Mouse (Mus musculus) CH12.LX (cell line): ENCODE measurements around the gene Necap2. TPM values are rescaled to one million over a fixed set of nuclear protein-coding genes. Genes with fewer than 3 reads are reported as not detected.

Source experiments
- DNase-seq: peaks from one replicate; pipeline ENCODE4 v3.0.0-alpha.2; 2013; ENCODE audit errors: extremely low read depth
- H3K27ac ChIP-seq: 2 replicates; pipeline ENCODE4 v1.5.1; 2012; ENCODE audit warnings: low read depth, mild to moderate bottlenecking, control low read depth, moderate library complexity; ENCODE audit not compliant: insufficient read depth
- H3K27me3 ChIP-seq: replicated peaks from 2 replicates; pipeline ENCODE3; 2012; ENCODE audit warnings: inconsistent platforms
- H3K36me3 ChIP-seq, 2 experiments: replicated peaks in 1 of 2; 2 replicates each; pipeline versions ENCODE3 to v1.6.1; 2012; ENCODE audit warnings: inconsistent platforms in 1 of 2, low read length in 1 of 2, mild to moderate bottlenecking in 1 of 2, mixed read lengths in 1 of 2, moderate library complexity in 1 of 2; ENCODE audit not compliant: control insufficient read depth in 1 of 2, insufficient read depth in 1 of 2
- H3K4me1 ChIP-seq, 2 experiments: 2 replicates each; pipeline ENCODE4 v1.6.1; 2012; ENCODE audit warnings: inconsistent platforms in 1 of 2, moderate library complexity in 1 of 2; ENCODE audit not compliant: insufficient read depth in 2 of 2, control insufficient read depth in 1 of 2
- H3K4me2 ChIP-seq: 2 replicates; pipeline ENCODE4 v1.6.1; 2012; ENCODE audit warnings: low read depth, mild to moderate bottlenecking, control low read depth; ENCODE audit not compliant: poor library complexity, insufficient read depth, severe bottlenecking
- H3K4me3 ChIP-seq, 3 experiments: fragments of 150-350 bp in 1 of 3; sonication (generic) in 1 of 3; replicated peaks in 1 of 3; 2 replicates each; pipeline versions ENCODE3 to v1.5.1; 2011 to 2012; ENCODE audit warnings: low read depth in 2 of 3, low read length in 2 of 3, mild to moderate bottlenecking in 2 of 3, moderate library complexity in 2 of 3, control low read depth in 1 of 3, improper control_type of control experiment in 1 of 3, inconsistent platforms in 1 of 3, mixed read lengths in 1 of 3; ENCODE audit not compliant: poor library complexity in 1 of 3
- H3K79me2 ChIP-seq: replicated peaks from 2 replicates; pipeline ENCODE4 v1.6.1; 2012; ENCODE audit warnings: mild to moderate bottlenecking, moderate library complexity; ENCODE audit not compliant: control insufficient read depth, poor library complexity, insufficient read depth, severe bottlenecking; ENCODE audit errors: extremely low read depth
- H3K9ac ChIP-seq: 2 replicates; pipeline ENCODE4 v1.6.1; 2012; ENCODE audit warnings: low read depth, mild to moderate bottlenecking, control low read depth, moderate library complexity; ENCODE audit not compliant: insufficient read depth
- H3K9me3 ChIP-seq: replicated peaks from 2 replicates; pipeline ENCODE3; 2012; ENCODE audit warnings: low read length, inconsistent platforms, mixed read lengths
- CHD2 ChIP-seq: IDR thresholded peaks from 2 replicates; pipeline ENCODE4 v1.6.1; 2011; ENCODE audit warnings: low read length, improper control_type of control experiment
- CTCF ChIP-seq, 2 experiments: IDR thresholded peaks in 1 of 2; conservative IDR thresholded peaks in 1 of 2; 2 replicates each; pipeline ENCODE4 v1.5.1; 2011 to 2012; ENCODE audit warnings: low read depth in 2 of 2, low read length in 2 of 2, improper control_type of control experiment in 1 of 2, inconsistent platforms in 1 of 2, mild to moderate bottlenecking in 1 of 2, moderate library complexity in 1 of 2
- EP300 ChIP-seq: IDR thresholded peaks from 2 replicates; pipeline ENCODE4 v1.6.1; 2011; ENCODE audit warnings: low read length, improper control_type of control experiment
- ETS1 ChIP-seq: conservative IDR thresholded peaks from 2 replicates; pipeline ENCODE4 v1.6.1; 2012; ENCODE audit warnings: low read depth, mild to moderate bottlenecking, inconsistent platforms, low read length, improper control_type of control experiment, moderate library complexity
- GABPA ChIP-seq: IDR thresholded peaks from 2 replicates; pipeline ENCODE4 v1.6.1; 2012; ENCODE audit warnings: low read depth, low read length, improper control_type of control experiment, inconsistent platforms; ENCODE audit not compliant: insufficient replicate concordance
- IRF4 ChIP-seq: IDR thresholded peaks from 2 replicates; pipeline ENCODE4 v1.6.1; 2014; ENCODE audit warnings: low read depth, mild to moderate bottlenecking, inconsistent platforms, low read length, improper control_type of control experiment
- MAX ChIP-seq: IDR thresholded peaks from 2 replicates; pipeline ENCODE4 v1.6.1; 2011; ENCODE audit warnings: low read length, improper control_type of control experiment
- MXI1 ChIP-seq: IDR thresholded peaks from 2 replicates; pipeline ENCODE4 v1.6.1; 2011; ENCODE audit warnings: mild to moderate bottlenecking, low read depth, low read length, improper control_type of control experiment
- RCOR1 ChIP-seq: conservative IDR thresholded peaks from 2 replicates; pipeline ENCODE4 v1.6.1; 2012; ENCODE audit warnings: low read depth, mild to moderate bottlenecking, inconsistent platforms, low read length, improper control_type of control experiment
- SMC3 ChIP-seq: IDR thresholded peaks from 2 replicates; pipeline ENCODE4 v1.6.1; 2011; ENCODE audit warnings: low read depth, low read length, improper control_type of control experiment
- TCF12 ChIP-seq: IDR thresholded peaks from 2 replicates; pipeline ENCODE4 v1.6.1; 2014; ENCODE audit warnings: low read depth, mild to moderate bottlenecking, inconsistent platforms, low read length, improper control_type of control experiment
- UBTF ChIP-seq: IDR thresholded peaks from 2 replicates; pipeline ENCODE4 v1.6.1; 2012; ENCODE audit warnings: low read depth, mild to moderate bottlenecking, inconsistent platforms, low read length, improper control_type of control experiment, moderate library complexity
- ZC3H11A ChIP-seq: IDR thresholded peaks from 2 replicates; pipeline ENCODE4 v1.6.1; 2012; ENCODE audit warnings: low read depth, mild to moderate bottlenecking, inconsistent platforms, low read length, improper control_type of control experiment
- ZKSCAN1 ChIP-seq: IDR thresholded peaks from 2 replicates; pipeline ENCODE4 v1.6.1; 2012; ENCODE audit warnings: low read depth, inconsistent platforms, low read length, improper control_type of control experiment, borderline replicate concordance
- ZMIZ1 ChIP-seq: IDR thresholded peaks from 2 replicates; pipeline ENCODE4 v1.6.1; 2012; ENCODE audit warnings: low read depth, mild to moderate bottlenecking, inconsistent platforms, low read length, improper control_type of control experiment
- dilution Hi-C: fragments of 300-500 bp; cut with MboI; formaldehyde crosslinking; loops from 2 replicates; pipeline ENCODE4 v1.14.3; 2020; ENCODE audit warnings: low sequenced_read_pairs; ENCODE audit not compliant: extremely low pct_unique_long_range_greater_than_20kb, extremely low pct_ligation_motif_present
- in situ Hi-C: fragments of 300-500 bp; cut with MboI; formaldehyde crosslinking; loops from 3 replicates; pipeline ENCODE4 v1.14.3; 2019; ENCODE audit warnings: low sequenced_read_pairs, low pct_ligation_motif_present, low pct_unique_long_range_greater_than_20kb, mixed read lengths
- polyA plus RNA-seq: library from polyadenylated mRNA; unstranded; fragments of >175 nt; gene quantifications from 2 replicates; pipeline ENCODE4 v1.2.1, GENCODE M21; 2012; ENCODE audit warnings: low read depth; ENCODE audit not compliant: insufficient read length
- total RNA-seq, 2 experiments: library from RNA; depleted of rRNA; stranded (reverse); fragments of 300-350 nt in 1 of 2; fragments of >200 nt in 1 of 2; gene quantifications; 2 replicates each; pipeline ENCODE4 v1.2.3; 2012 to 2014

Gene Necap2
- total and polyA plus RNA-seq, 3 experiments, result 32.6 to 41.7 (median 34.8) TPM

DNA sequence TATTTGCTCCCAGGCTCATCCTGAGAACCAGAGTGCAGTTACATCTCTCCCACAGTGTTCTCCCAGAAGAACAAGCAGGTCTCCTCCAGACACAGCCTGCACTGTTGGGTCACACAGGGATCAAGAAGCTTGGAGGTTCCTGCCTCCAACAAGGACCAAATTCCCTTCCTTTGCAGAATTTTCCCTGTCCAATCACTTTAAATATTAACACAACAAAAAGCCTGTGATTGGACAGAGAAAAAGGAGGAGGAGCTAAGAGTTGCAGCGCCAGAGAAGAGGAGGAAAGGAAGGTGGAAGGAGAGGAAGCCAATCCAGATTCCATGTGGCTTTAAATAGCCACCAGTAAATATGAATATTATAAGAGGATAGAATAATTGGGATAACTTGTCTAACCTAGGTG, 44.9 kb upstream of the Necap2 start:
- H3K4me2 ChIP-seq, result no peak overlapping the region
- H3K27me3 ChIP-seq, result no peaks in the 10 kb centered on the region
- H3K4me1 ChIP-seq, result peaks cover 2 to 45% of the 10 kb centered on the region in 2 experiments; a peak in 3 of 4 replicates
- H3K9me3 ChIP-seq, result no peaks in the 10 kb centered on the region
- H3K36me3 ChIP-seq, result peaks cover 48 to 91% of the 10 kb centered on the region in 2 experiments
- peaks cover 99% of the 10 kb centered on the region for H3K79me2 ChIP-seq
- in situ Hi-C loops, result no loop called here
- H3K4me3 ChIP-seq, result no peak overlapping the region
- no peak for DNase-seq
- no peak overlapping the region for H3K9ac ChIP-seq
- no peak overlapping the region for H3K27ac ChIP-seq
- no peak for TF ChIP-seq TCF12
- no peak for TF ChIP-seq ZMIZ1
- TF ChIP-seq CHD2, result no peak
- TF ChIP-seq SMC3, result no peak
- dilution Hi-C loops, result no loop called here

DNA sequence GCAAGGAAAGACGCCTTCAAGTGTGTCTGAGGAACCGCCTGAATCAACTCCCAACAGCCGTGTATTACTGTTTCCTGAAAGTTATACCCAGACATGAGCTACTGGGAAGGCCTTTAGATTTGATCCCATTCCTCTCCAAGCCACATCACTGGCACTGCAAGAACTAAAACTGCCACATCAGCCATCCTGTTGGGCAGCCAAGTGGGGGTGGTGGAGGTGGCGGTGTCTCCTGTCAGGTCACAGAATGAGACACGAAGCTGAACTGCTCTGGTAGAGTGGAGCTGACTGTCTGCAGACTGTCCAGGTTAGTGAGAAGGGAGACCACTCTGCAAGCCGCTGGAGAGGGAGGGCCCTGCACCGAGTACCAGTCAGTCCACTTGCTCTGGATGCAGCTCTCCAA, 44.5 kb upstream of the Necap2 start:
- in situ Hi-C loops, result no loop called here
- Histone ChIP-seq H3K4me2 (no peak overlapping the region), H3K79me2 (peaks cover 97% of the 10 kb centered on the region), H3K36me3 (peaks cover 50 to 92% of the 10 kb centered on the region in 2 experiments), H3K4me1 (peaks cover 2 to 46% of the 10 kb centered on the region in 2 experiments; a peak in 3 of 4 replicates), H3K4me3 (no peak overlapping the region), H3K9me3 (no peaks in the 10 kb centered on the region), H3K9ac (no peak overlapping the region), H3K27ac (no peak overlapping the region), H3K27me3 (no peaks in the 10 kb centered on the region)
- dilution Hi-C loops, result no loop called here
- no peak for TF ChIP-seq ZKSCAN1
- no peak for TF ChIP-seq ETS1
- TF ChIP-seq UBTF, result no peak
- TF ChIP-seq MAX, result no peak
- TF ChIP-seq SMC3, result no peak
- TF ChIP-seq IRF4, result no peak
- TF ChIP-seq GABPA, result no peak
- TF ChIP-seq MXI1, result no peak
- no peak for TF ChIP-seq CHD2
- TF ChIP-seq EP300, result no peak
- TF ChIP-seq ZC3H11A, result no peak
- DNase-seq, result no peak

DNA sequence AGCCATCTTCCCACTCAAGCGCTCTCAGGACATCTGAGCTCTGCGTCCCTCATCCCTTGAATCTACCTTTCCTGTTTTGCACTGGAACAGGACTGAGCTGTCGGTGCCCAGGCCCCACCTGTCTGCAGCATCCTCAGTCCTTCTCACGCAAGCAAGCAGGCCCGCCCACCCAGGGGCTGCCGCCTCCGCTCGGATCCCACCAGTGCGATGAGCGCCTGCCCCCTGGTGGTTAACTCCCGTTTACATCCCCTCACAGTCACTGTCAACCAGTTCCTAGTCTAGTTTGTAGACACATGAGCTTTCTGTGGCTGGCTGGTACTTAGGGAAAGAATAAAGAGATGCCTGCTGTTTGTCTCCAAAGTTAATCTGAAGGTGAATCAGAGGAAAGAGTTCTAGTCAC, 42.5 kb upstream of the Necap2 start:
- Histone ChIP-seq H3K4me3 (no peak overlapping the region), H3K4me2 (no peak overlapping the region), H3K36me3 (peaks cover 58 to 97% of the 10 kb centered on the region in 2 experiments), H3K27me3 (no peaks in the 10 kb centered on the region), H3K79me2 (peaks cover 78% of the 10 kb centered on the region), H3K27ac (no peak overlapping the region), H3K9me3 (no peaks in the 10 kb centered on the region), H3K9ac (no peak overlapping the region), H3K4me1 (peaks cover 7 to 50% of the 10 kb centered on the region in 2 experiments)
- DNase-seq, result peak; percentile 44
- TF ChIP-seq CTCF (conservative IDR thresholded peaks at IDR 0.05 in 1 of 2, IDR thresholded peaks at IDR 0.05 in 1 of 2; ENCODE audit: low read depth in 2 of 2, low read length in 2 of 2), result peak; percentile 27 to 55; a peak in 3 of 4 replicates
- TF ChIP-seq SMC3, result peak; percentile 15; the same call in 1 of the 2 replicates
- TF ChIP-seq RCOR1, result no peak
- in situ Hi-C loops (no loop called here), dilution Hi-C loops (no loop called here)
